Mouse (Mus musculus): ENCODE results near the gene Nr3c2. TPM values are rescaled to one million over a fixed set of nuclear protein-coding genes. Genes with fewer than 3 reads are reported as not detected.

Nr3c2 gene
- polyA plus RNA-seq, 1 experiment from 2014 or later = 4.5 TPM

GRCm38 (mm10) chr8:76902205-76903078 is 3.2 kb downstream of the Nr3c2 start:
- Histone ChIP-seq H3K4me3 (ENCODE audit: low read length) (peak overlapping the region; percentile 74), H3K9me3 (ENCODE audit: low read length) (no peaks in the 10 kb centered on the region), H3K9ac (replicated peaks; ENCODE audit: low read length) (peak overlapping the region; percentile 57), H3K36me3 (ENCODE audit: insufficient read depth, low read length) (no peaks in the 10 kb centered on the region), H3K4me2 (replicated peaks; ENCODE audit: low read depth, low read length) (peak overlapping the region; percentile 99), H3K27me3 (ENCODE audit: insufficient read depth, low read length) (peaks cover 40% of the 10 kb centered on the region), H3K27ac (ENCODE audit: low read length) (no peak overlapping the region), H3K4me1 (ENCODE audit: insufficient read depth, low read length) (peaks cover 25% of the 10 kb centered on the region)
- no peak; the same call in 1 of the 2 replicates for ATAC-seq (ENCODE audit: low FRiP score, low TSS enrichment)
- under 1% methylated on average over 34 of the region's 35 CpGs for WGBS

- Histone ChIP-seq H3K27ac (ENCODE audit: low read length) (no peak overlapping the region), H3K27me3 (ENCODE audit: insufficient read depth, low read length) (no peaks in the 10 kb centered on the region), H3K4me3 (ENCODE audit: low read length) (no peak overlapping the region), H3K9me3 (ENCODE audit: low read length) (no peaks in the 10 kb centered on the region), H3K4me2 (replicated peaks; ENCODE audit: low read depth, low read length) (no peak overlapping the region), H3K36me3 (ENCODE audit: insufficient read depth, low read length) (no peaks in the 10 kb centered on the region), H3K4me1 (ENCODE audit: insufficient read depth, low read length) (no peaks in the 10 kb centered on the region), H3K9ac (replicated peaks; ENCODE audit: low read length) (no peak overlapping the region)
- no peak for ATAC-seq (ENCODE audit: low FRiP score, low TSS enrichment)
These were observed 12.0 kb downstream of the Nr3c2 start for GRCm38 (mm10) chr8:76911206-76911605.

GRCm38 (mm10) chr8:76912678-76913077 is 13.4 kb downstream of the Nr3c2 start:
- H3K4me3 ChIP-seq (ENCODE audit: low read length) = no peak overlapping the region
- H3K9ac ChIP-seq (replicated peaks; ENCODE audit: low read length) = no peak overlapping the region
- H3K36me3 ChIP-seq (ENCODE audit: insufficient read depth, low read length) = no peaks in the 10 kb centered on the region
- no peak overlapping the region for H3K4me2 ChIP-seq (replicated peaks; ENCODE audit: low read depth, low read length)
- WGBS = 54% methylated on average over 3 of the region's 3 CpGs
- H3K27me3 ChIP-seq (ENCODE audit: insufficient read depth, low read length) = no peaks in the 10 kb centered on the region
- H3K4me1 ChIP-seq (ENCODE audit: insufficient read depth, low read length) = no peaks in the 10 kb centered on the region
- peak; percentile 61; the same call in 1 of the 2 replicates for ATAC-seq (ENCODE audit: low FRiP score, low TSS enrichment)
- no peaks in the 10 kb centered on the region for H3K9me3 ChIP-seq (ENCODE audit: low read length)
- no peak overlapping the region for H3K27ac ChIP-seq (ENCODE audit: low read length)

- no peaks in the 10 kb centered on the region for H3K4me1 ChIP-seq (ENCODE audit: insufficient read depth, low read length)
- WGBS = 88% methylated on average over 4 of the region's 4 CpGs
- no peaks in the 10 kb centered on the region for H3K9me3 ChIP-seq (ENCODE audit: low read length)
- no peak overlapping the region for H3K9ac ChIP-seq (replicated peaks; ENCODE audit: low read length)
- H3K4me2 ChIP-seq (replicated peaks; ENCODE audit: low read depth, low read length) = no peak overlapping the region
- H3K36me3 ChIP-seq (ENCODE audit: insufficient read depth, low read length) = no peaks in the 10 kb centered on the region
- no peak overlapping the region for H3K4me3 ChIP-seq (ENCODE audit: low read length)
- ATAC-seq (ENCODE audit: low FRiP score, low TSS enrichment) = no peak
- H3K27me3 ChIP-seq (ENCODE audit: insufficient read depth, low read length) = no peaks in the 10 kb centered on the region
- H3K27ac ChIP-seq (ENCODE audit: low read length) = no peak overlapping the region
These were observed 14.0 kb downstream of the Nr3c2 start for GRCm38 (mm10) chr8:76913207-76913606.

- no peak overlapping the region for H3K4me2 ChIP-seq (replicated peaks; ENCODE audit: low read depth, low read length)
- no peaks in the 10 kb centered on the region for H3K36me3 ChIP-seq (ENCODE audit: insufficient read depth, low read length)
- ATAC-seq (ENCODE audit: low FRiP score, low TSS enrichment) = no peak
- WGBS = 92% methylated on average over 2 of the region's 2 CpGs
- no peaks in the 10 kb centered on the region for H3K4me1 ChIP-seq (ENCODE audit: insufficient read depth, low read length)
- H3K27ac ChIP-seq (ENCODE audit: low read length) = no peak overlapping the region
- H3K4me3 ChIP-seq (ENCODE audit: low read length) = no peak overlapping the region
- no peaks in the 10 kb centered on the region for H3K27me3 ChIP-seq (ENCODE audit: insufficient read depth, low read length)
- no peak overlapping the region for H3K9ac ChIP-seq (replicated peaks; ENCODE audit: low read length)
- no peaks in the 10 kb centered on the region for H3K9me3 ChIP-seq (ENCODE audit: low read length)
These were observed 16.0 kb downstream of the Nr3c2 start for GRCm38 (mm10) chr8:76915260-76915659.

- no peak overlapping the region for H3K27ac ChIP-seq (ENCODE audit: low read length)
- no peaks in the 10 kb centered on the region for H3K27me3 ChIP-seq (ENCODE audit: insufficient read depth, low read length)
- H3K4me1 ChIP-seq (ENCODE audit: insufficient read depth, low read length) = no peaks in the 10 kb centered on the region
- H3K9me3 ChIP-seq (ENCODE audit: low read length) = no peaks in the 10 kb centered on the region
- H3K4me3 ChIP-seq (ENCODE audit: low read length) = no peak overlapping the region
- H3K4me2 ChIP-seq (replicated peaks; ENCODE audit: low read depth, low read length) = no peak overlapping the region
- H3K36me3 ChIP-seq (ENCODE audit: insufficient read depth, low read length) = no peaks in the 10 kb centered on the region
- H3K9ac ChIP-seq (replicated peaks; ENCODE audit: low read length) = no peak overlapping the region
- no peak for ATAC-seq (ENCODE audit: low FRiP score, low TSS enrichment)
- 95% methylated on average over 2 of the region's 2 CpGs for WGBS
These were observed 20.3 kb downstream of the Nr3c2 start for GRCm38 (mm10) chr8:76919546-76919945.

- 85% methylated on average over 4 of the region's 4 CpGs for WGBS
- Histone ChIP-seq H3K36me3 (ENCODE audit: insufficient read depth, low read length) (no peaks in the 10 kb centered on the region), H3K4me3 (ENCODE audit: low read length) (no peak overlapping the region), H3K9me3 (ENCODE audit: low read length) (no peaks in the 10 kb centered on the region), H3K9ac (replicated peaks; ENCODE audit: low read length) (no peak overlapping the region), H3K4me2 (replicated peaks; ENCODE audit: low read depth, low read length) (no peak overlapping the region), H3K27me3 (ENCODE audit: insufficient read depth, low read length) (no peaks in the 10 kb centered on the region), H3K27ac (ENCODE audit: low read length) (no peak overlapping the region), H3K4me1 (ENCODE audit: insufficient read depth, low read length) (no peaks in the 10 kb centered on the region)
- no peak for ATAC-seq (ENCODE audit: low FRiP score, low TSS enrichment)
These were observed 24.9 kb downstream of the Nr3c2 start for GRCm38 (mm10) chr8:76924150-76924549.

- H3K9me3 ChIP-seq (ENCODE audit: low read length) = no peaks in the 10 kb centered on the region
- H3K36me3 ChIP-seq (ENCODE audit: insufficient read depth, low read length) = no peaks in the 10 kb centered on the region
- ATAC-seq (ENCODE audit: low FRiP score, low TSS enrichment) = no peak
- H3K9ac ChIP-seq (replicated peaks; ENCODE audit: low read length) = no peak overlapping the region
- H3K27me3 ChIP-seq (ENCODE audit: insufficient read depth, low read length) = no peaks in the 10 kb centered on the region
- H3K4me1 ChIP-seq (ENCODE audit: insufficient read depth, low read length) = no peaks in the 10 kb centered on the region
- no peak overlapping the region for H3K4me3 ChIP-seq (ENCODE audit: low read length)
- WGBS = 79% methylated on average over 1 of the region's 1 CpGs
- H3K27ac ChIP-seq (ENCODE audit: low read length) = no peak overlapping the region
- H3K4me2 ChIP-seq (replicated peaks; ENCODE audit: low read depth, low read length) = no peak overlapping the region
These were observed 29.1 kb downstream of the Nr3c2 start for GRCm38 (mm10) chr8:76928326-76928725.

- Histone ChIP-seq H3K4me3 (ENCODE audit: low read length) (no peak overlapping the region), H3K4me2 (replicated peaks; ENCODE audit: low read depth, low read length) (no peak overlapping the region), H3K9me3 (ENCODE audit: low read length) (no peaks in the 10 kb centered on the region), H3K36me3 (ENCODE audit: insufficient read depth, low read length) (no peaks in the 10 kb centered on the region), H3K27me3 (ENCODE audit: insufficient read depth, low read length) (no peaks in the 10 kb centered on the region), H3K9ac (replicated peaks; ENCODE audit: low read length) (no peak overlapping the region), H3K27ac (ENCODE audit: low read length) (no peak overlapping the region), H3K4me1 (ENCODE audit: insufficient read depth, low read length) (no peaks in the 10 kb centered on the region)
- ATAC-seq (ENCODE audit: low FRiP score, low TSS enrichment) = no peak
- 84% methylated on average over 5 of the region's 5 CpGs for WGBS
These were observed 29.6 kb downstream of the Nr3c2 start for GRCm38 (mm10) chr8:76928808-76929207.

GRCm38 (mm10) chr8:76965046-76965445 is 65.8 kb downstream of the Nr3c2 start:
- Histone ChIP-seq H3K4me1 (ENCODE audit: insufficient read depth, low read length) (no peaks in the 10 kb centered on the region), H3K4me3 (ENCODE audit: low read length) (no peak overlapping the region), H3K27me3 (ENCODE audit: insufficient read depth, low read length) (no peaks in the 10 kb centered on the region), H3K36me3 (ENCODE audit: insufficient read depth, low read length) (no peaks in the 10 kb centered on the region), H3K9ac (replicated peaks; ENCODE audit: low read length) (no peak overlapping the region), H3K4me2 (replicated peaks; ENCODE audit: low read depth, low read length) (no peak overlapping the region), H3K9me3 (ENCODE audit: low read length) (no peaks in the 10 kb centered on the region), H3K27ac (ENCODE audit: low read length) (no peak overlapping the region)
- ATAC-seq (ENCODE audit: low FRiP score, low TSS enrichment) = no peak
- WGBS = 92% methylated on average over 3 of the region's 3 CpGs

Data from kidney, embryonic 16.5 days (tissue).